Mouse (Mus musculus) T-cell, adult 2 months (primary cell): ENCODE data around the gene Bcas3.

Experiments
- DNase-seq: peaks from one replicate; pipeline ENCODE4 v3.0.0; 2022; ENCODE audit warnings: low spot score

The Bcas3 gene

DNA sequence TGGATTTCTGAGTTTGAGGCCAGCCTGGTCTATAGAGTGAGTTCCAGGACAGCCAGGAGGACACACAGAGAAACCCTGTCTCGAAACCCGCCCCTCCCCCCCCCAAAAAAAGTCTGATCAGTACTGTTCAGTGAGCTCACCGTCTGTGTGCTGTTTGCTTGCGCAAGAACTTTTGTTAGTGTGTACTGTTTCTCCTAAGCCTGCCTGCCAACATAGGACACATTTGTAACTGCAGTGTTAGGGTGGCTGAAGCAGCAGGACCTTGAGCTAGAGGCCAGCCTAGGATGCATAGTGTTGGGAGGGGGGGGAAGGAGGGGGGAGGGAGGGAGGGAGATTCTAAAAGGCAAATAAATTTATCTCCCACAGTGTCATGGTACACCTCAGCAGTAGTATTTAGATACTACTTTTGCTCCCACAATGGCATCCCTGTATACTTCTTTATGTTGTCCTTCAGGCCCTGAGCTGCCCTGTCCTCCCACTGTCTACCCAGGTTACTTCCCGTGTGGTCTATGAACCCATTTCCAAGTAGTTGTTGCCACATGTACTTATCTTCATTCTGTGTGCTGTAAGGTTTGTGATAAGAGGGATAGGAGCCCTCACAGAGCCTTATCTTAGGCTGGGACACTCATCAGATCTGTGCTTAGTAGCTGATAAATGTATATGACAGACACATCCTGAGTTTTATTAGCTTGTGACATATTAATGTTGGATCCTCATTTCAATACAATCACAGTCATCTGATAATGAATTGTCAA, 176.7 kb downstream of the Bcas3 start:
- no peak for DNase-seq

DNA sequence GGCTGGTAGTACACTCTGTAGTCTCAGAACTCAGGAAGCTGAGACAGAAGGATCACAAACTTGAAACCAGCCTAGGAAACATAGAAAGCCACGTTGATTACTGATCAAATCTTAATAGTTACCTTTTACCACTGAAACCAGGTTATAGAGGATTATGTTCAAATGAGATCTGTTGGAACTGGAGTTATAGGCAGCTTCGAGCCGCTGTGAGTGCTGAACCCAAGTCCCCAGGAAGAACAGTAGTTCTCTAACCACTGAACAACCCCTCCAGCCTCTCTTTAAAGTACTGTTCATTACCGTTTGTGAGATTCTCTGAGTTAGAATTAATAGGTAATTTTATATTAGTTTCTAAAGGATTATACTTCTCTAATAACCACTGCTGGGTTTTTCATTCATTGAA, 188.0 kb downstream of the Bcas3 start:
- DNase-seq = no peak

DNA sequence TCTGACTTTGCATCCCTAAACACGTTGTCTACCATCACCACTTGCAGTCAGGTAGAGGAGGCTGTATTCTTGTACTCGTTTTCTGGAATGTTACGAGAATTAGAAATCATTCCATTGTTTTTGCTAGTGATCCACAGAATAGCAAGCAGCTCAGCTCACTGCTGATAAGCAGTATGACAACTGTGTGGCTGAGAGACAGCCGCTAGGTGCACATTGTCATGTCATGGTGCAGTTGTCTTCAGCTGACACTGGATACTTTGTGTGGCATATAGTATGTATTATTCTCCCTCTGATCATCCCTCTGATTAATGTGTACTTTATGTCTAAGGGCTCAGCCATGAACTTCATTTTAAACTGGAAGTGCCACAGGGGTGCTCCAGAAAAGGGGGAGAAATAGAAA, 190.3 kb downstream of the Bcas3 start:
- DNase-seq = no peak

DNA sequence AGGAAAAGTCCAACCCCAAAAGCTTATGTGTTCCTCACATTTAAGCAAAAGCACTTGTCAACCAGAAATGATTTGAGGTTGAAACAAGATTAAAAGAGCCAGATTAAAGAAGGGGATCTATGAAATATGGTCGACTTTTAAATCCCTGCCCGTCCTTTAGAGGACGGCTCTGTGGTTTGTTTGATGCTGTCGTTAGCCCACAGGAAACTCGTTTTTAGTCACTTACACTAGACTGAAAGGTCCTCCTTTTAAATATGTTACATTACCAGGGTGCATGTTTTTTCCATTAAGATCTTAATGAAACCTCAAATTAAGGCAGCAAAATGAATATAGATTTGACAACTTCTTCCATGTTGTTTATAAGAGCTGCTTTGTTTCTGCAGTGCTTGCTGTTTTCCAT, 192.6 kb downstream of the Bcas3 start:
- no peak for DNase-seq

DNA sequence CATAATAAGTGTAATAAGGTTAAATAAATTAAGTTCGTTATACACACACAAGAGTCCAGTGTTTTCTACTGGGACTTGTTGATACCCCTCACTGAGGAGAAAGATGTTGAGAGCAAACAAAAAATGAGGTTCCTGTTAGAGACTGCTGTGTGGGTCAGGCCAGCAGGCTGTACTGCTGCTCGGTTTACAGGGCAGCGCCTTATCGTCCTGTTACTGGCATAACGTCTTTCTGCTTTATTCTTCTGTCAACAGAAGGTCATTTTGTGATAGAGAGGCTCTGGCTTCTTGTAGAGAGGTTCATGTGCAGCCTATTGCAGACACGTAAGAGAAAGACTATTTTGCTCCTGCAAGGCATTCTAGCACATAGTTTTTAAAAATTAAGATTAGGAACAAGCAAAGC, 195.0 kb downstream of the Bcas3 start:
- no peak for DNase-seq

DNA sequence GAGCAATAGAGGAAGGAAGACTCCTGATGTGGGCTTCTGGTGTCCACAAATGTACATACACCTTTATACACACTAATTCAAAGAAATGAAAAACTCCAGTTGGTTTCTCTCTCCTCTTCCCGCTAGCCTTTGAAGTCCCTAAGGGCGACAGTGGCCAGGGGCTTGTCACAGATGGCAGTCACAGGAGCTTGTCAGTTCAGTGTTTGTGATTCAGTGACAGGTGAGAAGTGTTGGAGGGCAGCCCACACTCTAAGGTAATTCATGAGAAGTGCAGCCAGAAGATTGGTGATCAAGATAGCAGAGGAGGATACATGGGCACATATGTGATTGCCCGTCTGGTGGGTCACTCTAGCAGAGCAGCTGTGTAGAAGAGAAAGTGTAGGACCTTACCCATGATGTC, 196.7 kb downstream of the Bcas3 start:
- no peak for DNase-seq

DNA sequence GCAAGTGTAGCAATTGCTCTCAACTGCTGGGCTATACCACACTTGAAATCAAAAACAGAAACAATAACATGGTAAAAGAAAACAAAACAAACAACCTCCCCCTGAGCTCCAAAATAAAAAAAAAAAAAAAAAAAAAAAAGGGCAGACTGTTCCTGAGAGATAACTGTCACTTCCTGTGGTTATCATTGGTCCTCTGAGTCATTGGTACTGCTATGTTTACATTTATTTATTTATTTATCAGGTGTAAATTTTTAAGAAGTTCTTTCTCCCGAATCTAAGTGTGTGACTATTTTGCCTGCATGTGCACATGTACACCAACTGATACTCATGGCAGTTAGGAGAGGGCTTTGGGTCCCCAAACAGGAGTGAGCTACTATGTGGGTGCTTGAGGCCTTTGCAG, 202.1 kb downstream of the Bcas3 start:
- DNase-seq = no peak

DNA sequence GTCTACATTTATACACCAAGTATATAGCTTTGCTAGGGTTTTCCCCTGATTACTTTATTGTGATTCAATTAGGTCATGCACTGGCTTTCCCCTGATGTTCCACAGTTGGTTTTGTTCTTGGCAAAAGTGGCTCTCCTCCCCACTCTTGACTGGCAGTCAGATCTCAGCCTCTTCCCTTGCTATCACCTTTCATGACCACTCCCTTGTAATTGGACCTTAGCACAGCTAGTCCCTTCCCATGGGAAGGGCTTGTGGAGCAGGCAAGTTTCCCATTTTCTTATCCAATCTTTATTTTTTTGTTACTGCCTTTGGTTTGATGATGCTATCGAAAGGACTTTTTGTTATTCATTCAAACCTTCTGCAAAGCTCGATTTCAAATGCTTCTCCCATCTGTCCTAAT, 202.8 kb downstream of the Bcas3 start:
- no peak for DNase-seq

DNA sequence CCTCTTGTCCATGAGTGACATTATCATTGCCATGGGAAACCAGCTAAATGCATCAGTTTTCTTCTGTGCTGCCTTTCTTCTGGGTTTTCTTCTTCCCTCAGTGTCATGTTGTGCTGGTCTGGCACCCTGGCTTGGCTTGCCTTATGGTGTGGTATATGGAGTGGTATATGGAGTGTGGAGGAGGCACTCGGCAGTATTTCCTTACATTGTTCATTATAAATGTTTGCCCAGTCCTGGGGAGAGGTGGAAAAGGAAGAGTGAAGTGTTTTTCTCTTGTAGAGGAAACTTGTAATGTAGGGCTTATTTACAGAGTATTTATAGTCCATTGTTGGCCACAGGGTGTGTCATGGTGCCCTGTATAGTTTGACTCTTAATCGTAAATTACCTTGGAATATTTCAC, 212.1 kb downstream of the Bcas3 start:
- no peak for DNase-seq

DNA sequence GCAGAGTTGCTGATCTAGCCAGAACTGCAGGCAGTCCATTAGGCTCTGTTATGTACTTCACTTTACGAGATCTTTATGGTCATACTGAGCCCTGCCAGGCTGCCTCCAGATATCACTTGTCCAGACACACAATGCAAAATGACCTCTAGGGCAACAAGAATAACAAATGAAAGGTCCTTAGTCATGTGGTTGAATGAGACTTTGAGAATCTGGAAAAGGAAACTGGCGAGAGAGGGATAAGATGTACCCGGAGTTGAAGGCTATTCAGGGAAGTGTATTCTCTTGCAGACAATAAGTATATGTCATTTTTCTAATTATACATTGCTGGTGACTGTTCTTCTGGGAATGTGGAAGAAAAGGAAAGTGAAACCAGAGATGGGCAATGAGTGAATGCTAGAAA, 218.1 kb downstream of the Bcas3 start:
- no peak for DNase-seq

DNA sequence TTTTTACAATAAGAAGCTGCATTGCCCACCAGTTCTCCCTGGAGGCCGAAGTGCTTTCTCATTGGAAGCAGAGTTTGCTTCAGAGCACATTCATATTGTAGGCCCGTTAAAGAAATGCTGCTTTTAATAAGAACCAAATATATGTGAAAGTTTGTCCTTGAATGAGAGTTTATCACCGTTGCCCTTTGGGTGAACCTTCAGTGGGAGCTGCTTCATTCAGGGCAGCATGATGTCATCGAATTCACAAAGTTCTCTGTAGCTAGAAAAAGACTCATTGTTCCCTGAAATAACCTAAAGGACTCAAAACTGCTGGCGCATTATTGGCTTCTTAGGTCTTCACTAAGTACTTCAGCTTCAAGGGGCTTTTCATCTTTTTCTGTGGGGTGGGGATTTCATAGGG, 219.0 kb downstream of the Bcas3 start:
- no peak for DNase-seq

DNA sequence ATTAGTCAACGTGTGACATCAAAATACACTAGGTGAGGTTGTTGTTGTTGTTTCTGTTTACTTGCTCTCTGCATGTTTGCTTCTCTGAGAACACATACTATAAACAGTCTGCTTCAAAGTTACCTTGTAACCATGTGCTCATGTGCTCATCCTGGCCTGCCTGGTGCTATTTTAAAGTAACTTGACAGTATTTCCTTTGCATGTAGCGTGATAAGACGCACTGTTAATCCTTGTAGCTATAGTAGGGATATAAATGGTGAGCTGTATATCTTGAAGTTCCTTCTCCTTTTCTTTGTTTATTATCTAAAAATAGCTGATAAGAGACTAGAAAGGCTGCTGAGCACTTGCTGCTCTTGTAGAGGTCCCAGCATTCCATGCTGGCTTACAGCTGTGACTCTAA, 219.6 kb downstream of the Bcas3 start:
- DNase-seq = no peak

DNA sequence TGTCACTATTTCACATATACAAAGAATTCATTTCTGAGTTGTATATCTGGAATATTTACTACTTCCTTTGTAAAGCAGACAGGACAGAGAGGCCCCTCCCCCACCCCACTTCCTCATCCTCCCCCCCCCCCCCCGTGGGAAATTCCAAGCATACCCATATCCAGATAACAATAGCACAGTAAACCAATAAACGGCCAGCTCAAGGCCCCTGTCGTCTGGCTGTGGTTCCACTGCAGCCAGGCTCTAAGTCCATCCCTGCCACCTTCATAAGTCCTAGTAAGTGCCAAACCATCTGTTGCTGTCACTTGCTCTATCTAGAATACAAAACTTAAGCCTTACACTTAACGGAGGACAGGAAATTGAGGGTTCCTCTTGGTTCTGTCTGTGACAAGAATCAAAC, 221.5 kb downstream of the Bcas3 start:
- DNase-seq = peak; percentile 0

DNA sequence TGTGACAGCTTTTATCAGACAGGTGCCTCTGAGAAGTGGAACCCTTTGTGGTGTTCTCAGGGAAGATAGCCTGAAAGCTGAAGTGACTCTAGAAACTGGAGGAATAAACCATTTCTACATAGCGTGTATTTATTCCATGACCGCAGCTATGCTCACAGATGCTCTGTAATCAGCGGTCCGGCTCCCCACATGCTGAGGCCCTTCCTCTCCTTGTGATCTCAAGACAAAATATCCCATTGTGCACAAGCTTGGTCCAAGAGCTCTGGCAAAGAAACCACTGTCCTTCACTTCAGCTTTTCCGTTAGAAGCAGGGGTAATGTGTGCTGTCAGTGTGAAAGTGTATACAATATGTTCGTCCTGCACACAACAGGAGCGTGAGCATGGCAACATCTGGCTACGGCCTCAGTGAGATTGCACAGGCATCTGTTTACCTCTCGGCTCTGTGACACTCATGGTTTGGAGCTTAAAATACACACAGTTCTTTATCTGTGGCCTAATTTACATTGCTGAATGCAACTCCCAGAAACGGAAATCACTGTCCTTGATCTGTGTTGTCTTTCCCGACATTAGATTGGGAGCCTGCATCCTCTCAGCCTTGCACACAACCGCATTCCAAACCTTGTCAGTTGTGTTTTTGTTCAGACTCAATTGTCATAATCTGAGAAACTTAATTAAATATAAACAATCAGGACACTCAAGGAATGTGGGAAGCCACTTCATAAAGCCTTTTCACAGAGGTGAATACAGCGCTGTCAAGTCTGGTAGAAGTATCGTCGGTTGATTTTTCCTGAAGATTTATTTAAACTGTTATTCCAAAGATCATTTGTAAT, 225.1 kb downstream of the Bcas3 start:
- no peak for DNase-seq

DNA sequence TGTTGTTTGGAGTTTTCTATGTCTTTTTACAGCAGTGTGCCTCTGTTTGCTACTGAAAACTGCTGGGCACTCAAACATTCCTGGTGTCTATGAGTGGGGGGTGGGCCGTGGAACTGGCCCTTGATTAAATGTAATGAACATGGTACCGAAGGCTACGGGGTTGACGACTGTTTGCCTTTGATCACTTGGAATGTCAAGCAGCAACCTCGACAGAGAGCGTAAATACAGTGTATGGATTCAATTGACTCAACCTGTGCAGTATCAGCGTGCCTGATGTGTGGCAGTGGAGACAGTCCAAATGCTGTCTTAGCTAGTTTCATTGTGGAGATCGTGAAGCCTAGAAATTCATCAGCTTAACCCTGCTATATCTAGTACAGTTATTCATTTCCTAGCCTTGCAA, 231.1 kb downstream of the Bcas3 start:
- DNase-seq = no peak

DNA sequence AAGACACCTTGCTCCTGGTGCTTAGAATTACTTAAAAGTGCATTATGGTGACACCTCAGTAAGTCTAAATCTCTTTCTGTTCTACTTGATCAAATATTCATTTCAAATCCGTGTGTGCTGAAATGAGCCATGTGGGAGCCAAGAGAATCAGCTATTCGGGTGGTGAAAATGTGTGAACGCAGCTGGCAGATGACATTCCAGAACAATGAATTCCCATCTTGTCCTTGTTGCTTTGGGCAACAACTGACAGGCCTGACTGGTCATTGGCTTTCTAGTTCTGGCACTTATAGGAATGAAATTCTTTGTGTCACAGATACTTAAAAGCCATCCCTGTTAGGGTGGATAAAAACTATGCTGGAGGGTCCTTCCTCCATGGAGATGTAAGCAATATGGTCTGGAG, 240.7 kb downstream of the Bcas3 start:
- DNase-seq = no peak

DNA sequence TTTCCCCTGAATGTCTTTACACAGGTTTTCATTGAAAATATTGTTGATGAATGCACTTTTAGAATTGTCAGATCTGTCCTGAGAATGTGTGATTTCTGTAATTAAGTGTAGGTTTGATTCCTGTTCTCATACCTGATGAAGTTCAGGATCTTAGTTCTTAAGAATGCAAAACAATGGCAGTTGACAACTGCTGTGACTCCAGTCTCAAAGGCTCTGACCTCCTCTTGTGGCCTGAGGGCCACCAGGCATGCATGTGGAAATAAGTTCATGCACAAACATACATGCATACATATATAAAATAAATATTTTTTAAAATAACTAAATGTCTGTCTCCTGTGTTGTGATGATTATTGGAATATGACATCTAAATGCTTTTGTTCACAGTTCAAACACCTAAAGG, 246.3 kb downstream of the Bcas3 start:
- DNase-seq = no peak

DNA sequence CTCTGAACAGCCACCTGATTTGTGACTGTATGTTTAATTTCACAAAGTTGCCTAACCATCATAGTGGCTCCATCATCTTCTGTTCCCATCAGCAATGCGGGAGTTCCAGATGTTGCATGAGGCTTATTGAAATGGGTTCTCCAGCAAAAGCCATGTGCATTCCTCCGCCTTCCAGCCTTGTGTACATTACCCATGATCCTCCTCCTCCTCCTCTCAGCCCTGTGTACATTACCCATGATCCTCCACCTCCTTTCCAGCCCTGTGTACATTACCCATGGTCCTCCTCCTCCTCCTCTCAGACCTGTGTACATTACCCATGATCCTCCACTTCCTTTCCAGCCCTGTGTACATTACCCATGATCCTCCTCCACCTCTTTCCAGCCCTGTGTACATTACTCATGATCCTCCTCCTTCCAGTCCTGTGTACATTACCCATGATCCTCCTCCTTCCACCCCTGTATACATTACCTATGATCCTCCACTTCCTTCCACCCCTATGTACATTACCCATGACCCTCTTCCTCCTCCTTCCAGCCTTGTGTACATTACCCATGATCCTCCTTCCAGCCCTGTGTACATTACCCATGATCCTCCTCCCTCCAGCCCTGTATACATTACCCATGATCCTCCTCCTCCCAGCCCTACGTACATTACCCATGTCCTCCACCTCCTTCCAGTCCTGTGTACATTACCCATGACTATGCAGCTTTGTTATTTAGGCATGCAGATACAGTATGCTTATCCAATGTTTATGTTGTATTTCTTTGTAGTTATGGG, 250.8 kb downstream of the Bcas3 start:
- DNase-seq = no peak

DNA sequence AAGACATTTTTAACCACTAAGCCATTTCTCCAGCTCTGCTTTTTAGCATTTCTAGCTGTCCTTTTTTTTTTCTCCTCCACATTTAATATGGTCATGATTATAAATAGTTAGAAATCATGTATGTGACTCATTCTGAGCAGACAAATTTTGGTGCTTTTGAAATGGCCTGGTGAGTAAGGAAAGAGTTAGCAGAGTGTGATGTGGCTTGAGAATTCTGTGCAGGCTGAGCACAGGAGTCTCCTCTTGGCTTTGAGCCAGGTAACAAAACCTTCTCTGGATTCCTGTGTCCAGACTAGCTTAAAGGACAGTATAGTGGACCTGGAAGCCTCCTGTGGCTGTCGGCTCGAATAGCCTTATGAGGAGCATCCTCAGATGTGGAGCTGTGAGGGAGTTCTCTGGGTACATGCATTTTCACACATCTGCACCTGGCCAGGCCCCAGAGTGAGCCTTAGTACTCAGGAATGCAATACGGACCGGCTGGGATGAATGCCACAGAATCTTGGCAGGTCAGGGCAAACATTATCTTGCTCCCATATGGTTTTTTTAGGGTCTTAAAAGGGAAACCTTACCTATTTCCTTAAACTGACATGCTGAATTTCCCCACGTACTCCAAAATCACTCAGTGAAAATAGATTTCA, 256.5 kb downstream of the Bcas3 start:
- no peak for DNase-seq

DNA sequence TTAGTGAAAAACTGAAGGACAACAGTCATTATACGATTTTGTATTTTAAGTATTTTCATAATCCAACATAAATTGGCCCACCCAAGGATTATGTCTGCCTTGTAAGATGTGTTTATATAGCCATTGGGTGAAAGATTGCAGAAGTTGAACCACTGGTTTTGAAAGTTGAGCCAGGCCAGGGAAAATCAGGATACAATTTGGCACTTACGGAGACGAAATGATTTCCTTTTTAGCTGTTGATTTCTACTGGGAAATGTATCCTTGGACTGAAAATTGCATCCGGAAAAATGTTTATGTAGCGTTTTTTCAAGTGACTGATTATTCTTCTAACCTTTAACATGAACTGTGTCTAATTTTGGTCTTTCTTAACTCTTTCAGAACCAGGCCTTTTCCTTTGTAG, 260.1 kb downstream of the Bcas3 start:
- no peak for DNase-seq

DNA sequence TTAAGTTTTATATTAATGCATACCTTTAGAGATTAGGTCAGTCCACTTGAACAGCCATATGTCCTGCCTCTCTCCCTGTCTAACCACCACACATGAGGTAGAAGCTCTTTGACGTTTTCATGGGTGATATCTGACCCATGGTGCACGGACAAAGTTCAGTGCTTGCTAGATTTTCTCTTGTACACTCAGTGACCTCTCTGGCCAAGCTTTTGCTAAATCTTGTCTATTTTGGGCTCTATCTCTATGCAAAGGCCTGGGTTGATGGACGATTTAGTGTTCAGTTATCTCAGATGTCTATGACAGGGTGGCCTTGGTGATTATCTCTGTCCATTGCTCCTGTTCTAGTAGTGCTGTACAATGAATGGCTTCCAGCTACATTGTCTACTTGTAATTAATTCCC, 260.6 kb downstream of the Bcas3 start:
- DNase-seq = no peak

DNA sequence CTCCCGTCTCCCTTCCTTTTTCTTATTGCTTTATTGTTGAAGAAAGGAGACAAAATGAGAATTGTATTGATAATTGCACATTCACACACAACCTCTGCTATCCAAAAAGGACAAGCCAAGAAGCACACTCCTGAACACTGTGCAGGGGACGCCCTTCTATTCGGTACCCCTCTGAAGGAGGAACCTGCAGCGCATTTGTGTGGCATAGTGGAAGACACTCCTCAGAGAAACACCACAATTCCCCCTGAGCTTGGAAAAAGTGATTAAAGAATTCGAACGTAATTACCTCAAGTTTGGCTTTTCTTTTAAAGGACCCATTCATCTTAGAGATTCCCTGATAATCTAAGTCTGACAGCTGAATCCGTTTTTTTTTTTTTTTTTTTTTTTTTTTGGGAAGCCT, 261.5 kb downstream of the Bcas3 start:
- no peak for DNase-seq

DNA sequence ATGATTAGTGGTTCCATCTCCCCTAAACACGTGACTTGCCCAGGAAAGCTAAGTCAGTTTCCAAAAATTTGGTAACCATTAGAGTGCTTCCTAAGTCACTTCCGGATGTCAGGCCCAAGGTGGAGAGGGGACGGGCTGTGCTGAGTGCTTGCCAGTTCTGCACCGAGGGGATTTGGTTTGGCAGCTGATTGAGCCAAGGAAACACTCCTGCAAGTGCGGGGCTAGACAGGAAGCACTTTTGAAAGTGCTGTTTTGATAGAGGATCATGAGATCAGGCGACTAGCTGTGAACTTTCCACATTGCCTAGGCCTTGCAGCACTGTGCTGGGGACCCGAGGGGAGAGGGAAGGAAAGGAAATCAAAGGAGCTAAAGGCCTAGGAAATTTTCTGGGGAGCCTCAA, 262.5 kb downstream of the Bcas3 start:
- DNase-seq = no peak
